ENCODE assay signal across 7 mouse cellular contexts in genomic region chr1:165460801-165461377, GRCm38 (mm10). TPM values are rescaled to one million over a fixed set of nuclear protein-coding genes. Genes with fewer than 3 reads are reported as not detected.
DNase-seq lines count a peak whose midpoint lies in the region; ATAC-seq lines count a peak whose summit lies in the region.

No protein-coding gene starts in this region.

- H3K4me1 ChIP-seq in intestine, embryonic 15.5 days (replicated peaks), result no peaks in the 10 kb centered on the region
- peaks cover 16% of the 10 kb centered on the region for H3K4me1 ChIP-seq in midbrain, embryonic 10.5 days

- H3K4me3 ChIP-seq in intestine, embryonic 15.5 days (replicated peaks), result peak overlapping the region; percentile 92
- peak overlapping the region; percentile 95 for H3K4me3 ChIP-seq in midbrain, embryonic 10.5 days

- WGBS in intestine, embryonic 15.5 days, result under 1% methylated on average over 41 of the region's 41 CpGs
- WGBS in midbrain, embryonic 10.5 days, result under 1% methylated on average over 41 of the region's 41 CpGs

- no peaks in the 10 kb centered on the region for H3K9me3 ChIP-seq in intestine, embryonic 15.5 days
- no peaks in the 10 kb centered on the region for H3K9me3 ChIP-seq in midbrain, embryonic 10.5 days (replicated peaks)

- ATAC-seq in intestine, embryonic 15.5 days, result peak; percentile 96

- DNase-seq in adrenal gland, adult 2 months, result peak; percentile 100
- peak; percentile 99 for DNase-seq in embryo, embryonic 11.5 days (ENCODE audit: low read depth, low spot score)
- peak; percentile 97 to 98 for DNase-seq in gastrocnemius, postnatal 36 days
- DNase-seq in left cerebral cortex, postnatal 25 days (ENCODE audit: low spot score in 2 of 2), result peak; percentile 99 to 100
- peak; percentile 99 for DNase-seq in midbrain, embryonic 10.5 days (ENCODE audit: low spot score)
- peak; percentile 95 for DNase-seq in right cerebral cortex, postnatal 4 days

- peak overlapping the region; percentile 95 for H3K27ac ChIP-seq in intestine, embryonic 15.5 days
- peak overlapping the region; percentile 91 for H3K27ac ChIP-seq in midbrain, embryonic 10.5 days (replicated peaks)

- no peaks in the 10 kb centered on the region for H3K27me3 ChIP-seq in intestine, embryonic 15.5 days (replicated peaks)
- no peaks in the 10 kb centered on the region for H3K27me3 ChIP-seq in midbrain, embryonic 10.5 days (ENCODE audit: low read depth, poor library complexity, severe bottlenecking)

- intact Hi-C loops in gastrocnemius, postnatal 36 days (cut with DNase I), result no loop called here
- intact Hi-C loops in left cerebral cortex, postnatal 25 days (cut with DNase I), result loop anchor here (2.0 to 5.0 kb wide), 3 partner anchors 96 to 224 kb away; partner anchors contain the start of genes Mpzl1 and Tiprl

- H3K36me3 ChIP-seq in intestine, embryonic 15.5 days, result no peaks in the 10 kb centered on the region
- no peaks in the 10 kb centered on the region for H3K36me3 ChIP-seq in midbrain, embryonic 10.5 days

- H3K9ac ChIP-seq in intestine, embryonic 15.5 days, result peak overlapping the region; percentile 67

- peak overlapping the region; percentile 78 for H3K4me2 ChIP-seq in intestine, embryonic 15.5 days (replicated peaks)

RNA-seq across cellular contexts. Expression of gene Mpc2, which starts 0.5 kb away (rescaled TPM):
- total RNA-seq in adrenal gland, adult 2 months (2021), result 100 to 1,000 TPM; 166 to 287 TPM
- 194 and 215 TPM in 2 replicates for polyA plus RNA-seq in adrenal gland, adult 2 months (2012; rRNA removed)
- total RNA-seq in gastrocnemius, postnatal 36 days (2021), result 100 to 1,000 TPM; 319 to 325 TPM
- 145 and 165 TPM in 2 replicates for polyA plus RNA-seq in intestine, embryonic 15.5 days (2015; fragmentation: Nextera tagmentation; extraction: Ambion mirVana)
- total RNA-seq in left cerebral cortex, postnatal 25 days (2021), result 100 to 1,000 TPM; 126 to 141 TPM
- 96.4 and 97.5 TPM in 2 replicates for polyA plus RNA-seq in midbrain, embryonic 10.5 days (2016; fragmentation: Nextera tagmentation; extraction: Ambion mirVana)

RNA-seq across cellular contexts. Expression of gene Dcaf6, which starts 0.6 kb away (rescaled TPM):
- 10 to 100 TPM; 31.7 to 34.3 TPM for total RNA-seq in adrenal gland, adult 2 months (2021)
- 23.2 and 27.9 TPM in 2 replicates for polyA plus RNA-seq in adrenal gland, adult 2 months (2012; rRNA removed)
- 100 to 1,000 TPM; 254 to 275 TPM for total RNA-seq in gastrocnemius, postnatal 36 days (2021)
- polyA plus RNA-seq in intestine, embryonic 15.5 days (2015; fragmentation: Nextera tagmentation; extraction: Ambion mirVana), result 10.6 and 12.3 TPM in 2 replicates
- total RNA-seq in left cerebral cortex, postnatal 25 days (2021), result 100 to 1,000 TPM in 1 of 2 experiments, 10 to 100 TPM in 1; 90.9 to 101 TPM
- polyA plus RNA-seq in midbrain, embryonic 10.5 days (2016; fragmentation: Nextera tagmentation; extraction: Ambion mirVana), result 6.3 and 6.7 TPM in 2 replicates

RNA-seq across cellular contexts. Expression of gene Adcy10, which starts 24.1 kb away (rescaled TPM):
- total RNA-seq in adrenal gland, adult 2 months (2021), result 1 to 10 TPM in 1 of 2 experiments, under 1 TPM in 1; 0.45 to 1.8 TPM
- polyA plus RNA-seq in adrenal gland, adult 2 months (2012; rRNA removed), result 0.19 and 0.36 TPM in 2 replicates
- not detected for total RNA-seq in gastrocnemius, postnatal 36 days (2021)
- not detected in 2 replicates for polyA plus RNA-seq in intestine, embryonic 15.5 days (2015; fragmentation: Nextera tagmentation; extraction: Ambion mirVana)
- under 1 TPM; 0.41 to 0.71 TPM for total RNA-seq in left cerebral cortex, postnatal 25 days (2021)
- polyA plus RNA-seq in midbrain, embryonic 10.5 days (2016; fragmentation: Nextera tagmentation; extraction: Ambion mirVana), result 0.05 and 0.20 TPM in 2 replicates

Comparison
In these comparisons a context has a peak if more than half of its experiments do, and no peak if none do; other contexts are left out.
1. Peak in every context shown above with its lines: DNase-seq, ATAC-seq, H3K4me3 ChIP-seq and H3K27ac ChIP-seq.